Mouse (Mus musculus): ENCODE results near the gene Phex. TPM values are rescaled to one million over a fixed set of nuclear protein-coding genes. Genes with fewer than 3 reads are reported as not detected.

The Phex gene
- total and polyA plus RNA-seq, 2 experiments from 2014 or later: 0.05 TPM; not detected in 1

DNA sequence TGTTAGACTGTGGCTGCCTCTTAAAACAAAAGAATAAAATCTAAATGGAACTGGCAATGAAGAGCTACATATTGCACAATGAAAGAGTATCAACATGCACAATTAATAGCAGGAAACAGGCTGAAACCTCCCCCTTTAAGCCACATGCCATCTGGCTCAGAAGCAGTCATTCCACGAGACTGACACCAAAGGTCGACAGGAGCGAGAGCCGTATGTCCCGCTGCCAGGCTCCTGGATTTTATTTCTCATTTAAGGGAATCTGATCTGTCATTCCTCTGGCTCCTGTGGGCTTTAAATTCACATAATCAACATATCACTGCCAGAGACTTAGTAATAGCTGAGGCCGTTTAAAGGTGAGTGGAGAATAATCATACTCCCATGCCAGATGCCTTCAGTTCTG lies 275.5 kb downstream of the Phex start:
- no peak for TF ChIP-seq CTCF (IDR thresholded peaks at IDR 0.05; ENCODE audit: low read depth)
- TF ChIP-seq EP300 (IDR thresholded peaks at IDR 0.05; ENCODE audit: low read depth): no peak
- Histone ChIP-seq H3K4me3 (ENCODE audit: low read depth, low read length) (no peak overlapping the region), H3K9ac (replicated peaks; ENCODE audit: low read depth, low read length) (no peak overlapping the region), H3K27me3 (ENCODE audit: control insufficient read depth, insufficient read depth, low read length) (no peaks in the 10 kb centered on the region), H3K4me2 (ENCODE audit: low read depth, low read length) (no peak overlapping the region), H3K27ac (ENCODE audit: low read depth) (no peak overlapping the region), H3K36me3 (replicated peaks; ENCODE audit: control insufficient read depth, insufficient read depth, low read length) (no peaks in the 10 kb centered on the region), H3K4me1 (ENCODE audit: control insufficient read depth, insufficient read depth) (no peaks in the 10 kb centered on the region), H3K9me3 (replicated peaks; ENCODE audit: control insufficient read depth, low read length) (no peaks in the 10 kb centered on the region)
- WGBS: 66% methylated on average over 6 of the region's 6 CpGs
- DNase-seq (ENCODE audit: low spot score) (no peak), ATAC-seq (ENCODE audit: insufficient read depth, low read depth) (no peak)

Small RNA genes within 50 kb of the gene (microRNA-seq; reads per million reads assigned to microRNA genes)
- not detected for gene Gm23798

Other genes with a start within 250 kb of the Phex start
- 43.4 and 55.3 TPM in 2 replicates for gene Sms, start 77.0 kb upstream of the Phex start, total RNA-seq (2014; rRNA removed; ENCODE audit: low replicate concordance)
- gene Sms, start 77.0 kb upstream of the Phex start, polyA plus RNA-seq (2015; fragmentation: Nextera tagmentation; extraction: Ambion mirVana): 49.2 and 49.3 TPM in 2 replicates
- gene Yy2, start 153.7 kb upstream of the Phex start, total RNA-seq (2014; rRNA removed; ENCODE audit: low replicate concordance): 1.4 and 2.6 TPM in 2 replicates
- 1.6 and 1.7 TPM in 2 replicates for gene Yy2, start 153.7 kb upstream of the Phex start, polyA plus RNA-seq (2015; fragmentation: Nextera tagmentation; extraction: Ambion mirVana)
- gene Mbtps2, start 183.4 kb upstream of the Phex start, total RNA-seq (2014; rRNA removed; ENCODE audit: low replicate concordance): 2.5 and 3.9 TPM in 2 replicates
- 7.4 and 8.5 TPM in 2 replicates for gene Mbtps2, start 183.4 kb upstream of the Phex start, polyA plus RNA-seq (2015; fragmentation: Nextera tagmentation; extraction: Ambion mirVana)